Mouse (Mus musculus) thymus, postnatal 36 days (tissue): ENCODE data around the gene Cfap52.
A peak's percentile ranks its signal among the peaks of the same experiment; 100 is the strongest.

Source experiments
- DNase-seq, 2 experiments: peaks; one replicate each; pipeline ENCODE4 v3.0.0; 2022; ENCODE audit warnings: mixed read lengths in 2 of 2

Gene Cfap52

GRCm38 (mm10) chr11:67965242-67965883 lies at the start of gene Cfap52:
TSS of gene Cfap52 (minus strand) at chr11:67965651.
- peak; percentile 84 to 86 for DNase-seq

- DNase-seq: no peak
Observed at GRCm38 (mm10) chr11:68012207-68012606, 46.8 kb upstream of the Cfap52 start.

GRCm38 (mm10) chr11:68009377-68009776 lies 43.9 kb upstream of the Cfap52 start:
- no peak for DNase-seq

GRCm38 (mm10) chr11:68007645-68008044 lies 42.2 kb upstream of the Cfap52 start:
- no peak for DNase-seq

GRCm38 (mm10) chr11:68006216-68006789 lies 40.9 kb upstream of the Cfap52 start:
- DNase-seq: no peak

- peak; percentile 55 to 68 for DNase-seq
Observed at GRCm38 (mm10) chr11:68004191-68004590, 38.7 kb upstream of the Cfap52 start.

GRCm38 (mm10) chr11:67999629-68000028 lies 34.2 kb upstream of the Cfap52 start:
- no peak for DNase-seq

- no peak for DNase-seq
Observed at GRCm38 (mm10) chr11:67998905-67999304, 33.5 kb upstream of the Cfap52 start.

- DNase-seq: no peak
Observed at GRCm38 (mm10) chr11:67995965-67996364, 30.5 kb upstream of the Cfap52 start.

- no peak for DNase-seq
Observed at GRCm38 (mm10) chr11:67991240-67991639, 25.8 kb upstream of the Cfap52 start.

GRCm38 (mm10) chr11:67983564-67983963 lies 18.1 kb upstream of the Cfap52 start:
- no peak for DNase-seq

GRCm38 (mm10) chr11:67975252-67975651 lies 9.8 kb upstream of the Cfap52 start:
- peak; percentile 12 to 18 for DNase-seq

GRCm38 (mm10) chr11:67973225-67973624 lies 7.8 kb upstream of the Cfap52 start:
- DNase-seq: no peak

GRCm38 (mm10) chr11:67972606-67973005 lies 7.2 kb upstream of the Cfap52 start:
- DNase-seq: no peak

GRCm38 (mm10) chr11:67967831-67968230 lies 2.4 kb upstream of the Cfap52 start:
- DNase-seq: no peak

GRCm38 (mm10) chr11:67965905-67966878 lies 741 bp upstream of the Cfap52 start, which contains the start of gene Stx8:
TSS of gene Stx8 (plus strand) at chr11:67966193.
- peak; percentile 94 to 95 for DNase-seq

- no peak for DNase-seq
Observed at GRCm38 (mm10) chr11:67964110-67964509, 1.3 kb downstream of the Cfap52 start.

GRCm38 (mm10) chr11:67954413-67954812 lies 11.0 kb downstream of the Cfap52 start:
- no peak for DNase-seq

- no peak for DNase-seq
Observed at GRCm38 (mm10) chr11:67953604-67954003, 11.8 kb downstream of the Cfap52 start.

GRCm38 (mm10) chr11:67949475-67949874 lies 16.0 kb downstream of the Cfap52 start:
- no peak for DNase-seq

GRCm38 (mm10) chr11:67948229-67948628 lies 17.2 kb downstream of the Cfap52 start:
- no peak for DNase-seq

GRCm38 (mm10) chr11:67932156-67932555 lies 33.3 kb downstream of the Cfap52 start:
- no peak for DNase-seq

- DNase-seq: no peak
Observed at GRCm38 (mm10) chr11:67926348-67927055, 38.9 kb downstream of the Cfap52 start.
